Mouse (Mus musculus) midbrain, postnatal 0 days (tissue): ENCODE data around the gene Igfbp2. TPM values are rescaled to one million over a fixed set of nuclear protein-coding genes. Genes with fewer than 3 reads are reported as not detected.
A peak's percentile ranks its signal among the peaks of the same experiment; 100 is the strongest.

ENCODE experiments used
- ATAC-seq: fragments of 200-750 bp; cut with Nextera tagmentation; 2 replicates; pipeline ENCODE4 v1.8.0; 2017; ENCODE audit warnings: moderate number of reproducible peaks, mild to moderate bottlenecking, moderate TSS enrichment, moderate library complexity; ENCODE audit not compliant: low FRiP score
- DNase-seq: peaks from one replicate; pipeline ENCODE4 v3.0.0-alpha.2; 2015; ENCODE audit warnings: low spot score
- H3K27ac ChIP-seq: fragments of 300-500 bp; sonication (generic); 2 replicates; pipeline ENCODE4 v1.5.1; 2014; ENCODE audit warnings: low read depth, mild to moderate bottlenecking, low read length, mixed read lengths
- H3K27me3 ChIP-seq: fragments of 300-500 bp; sonication (generic); 2 replicates; pipeline ENCODE4 v1.6.1; 2014; ENCODE audit warnings: low read length, control low read depth, mixed read lengths; ENCODE audit not compliant: insufficient read depth
- H3K36me3 ChIP-seq: fragments of 300-500 bp; sonication (generic); 2 replicates; pipeline ENCODE4 v1.6.1; 2014; ENCODE audit warnings: low read length, control low read depth, mixed read lengths; ENCODE audit not compliant: insufficient read depth
- H3K4me1 ChIP-seq: fragments of 300-500 bp; sonication (generic); 2 replicates; pipeline ENCODE4 v1.6.1; 2014; ENCODE audit warnings: mild to moderate bottlenecking, control low read depth, antibody characterized with exemption, low read length, mixed read lengths; ENCODE audit not compliant: insufficient read depth
- H3K4me2 ChIP-seq: fragments of 300-500 bp; sonication (generic); 2 replicates; pipeline ENCODE4 v1.6.1; 2014; ENCODE audit warnings: low read depth, mild to moderate bottlenecking, low read length, mixed read lengths; ENCODE audit not compliant: poor library complexity, severe bottlenecking
- H3K4me3 ChIP-seq: fragments of 300-500 bp; sonication (generic); 2 replicates; pipeline ENCODE4 v1.5.1; 2014; ENCODE audit warnings: low read depth, mild to moderate bottlenecking, low read length, moderate library complexity
- H3K9ac ChIP-seq: fragments of 300-500 bp; sonication (generic); replicated peaks from 2 replicates; pipeline ENCODE4 v1.6.1; 2014; ENCODE audit warnings: mild to moderate bottlenecking, low read length, moderate library complexity, mixed read lengths; ENCODE audit not compliant: poor library complexity, severe bottlenecking
- H3K9me3 ChIP-seq: fragments of 300-500 bp; sonication (generic); 2 replicates; pipeline ENCODE4 v1.6.1; 2016; ENCODE audit warnings: low read length, control low read depth
- CTCF ChIP-seq: IDR thresholded peaks from 2 replicates; pipeline ENCODE4 v1.5.1; 2016; ENCODE audit warnings: antibody characterized with exemption, mild to moderate bottlenecking
- WGBS: fragments of 180-500 bp; shearing (Covaris S2); extraction: QIAGEN DNeasy Blood & Tissue Kit; methylation state at CpG from one replicate; pipeline ENCODE4 v1.1.7; 2014; 5-methylcytosine and 5-hydroxymethylcytosine counted together
- polyA plus RNA-seq: library from polyadenylated mRNA; unstranded; fragments of >200 nt; fragmentation: Nextera tagmentation; extraction: Ambion mirVana; gene quantifications from 2 replicates; pipeline ENCODE4 v1.2.1, GENCODE M21; 2015
- total RNA-seq: library from RNA; depleted of rRNA; stranded (reverse); fragments of >200 nt; gene quantifications from 2 replicates; pipeline ENCODE4 v1.2.3, GENCODE M21; 2014

Igfbp2 gene
- total and polyA plus RNA-seq, 2 experiments from 2014 or later = 272 to 450 TPM

GRCm38 (mm10) chr1:72822893-72823292 lies 1.4 kb upstream of the Igfbp2 start:
- Histone ChIP-seq H3K27ac (no peak overlapping the region), H3K27me3 (no peaks in the 10 kb centered on the region), H3K4me3 (no peak overlapping the region), H3K9ac (no peak overlapping the region), H3K4me2 (no peak overlapping the region), H3K4me1 (peaks cover 9% of the 10 kb centered on the region; the same call in 1 of the 2 replicates), H3K9me3 (no peaks in the 10 kb centered on the region), H3K36me3 (no peaks in the 10 kb centered on the region)
- ATAC-seq = no peak
- no peak for TF ChIP-seq CTCF
- 72% methylated on average over 10 of the region's 10 CpGs for WGBS
- DNase-seq = no peak

GRCm38 (mm10) chr1:72824707-72825101 lies 401 bp downstream of the Igfbp2 start:
- Histone ChIP-seq H3K27me3 (no peaks in the 10 kb centered on the region), H3K36me3 (no peaks in the 10 kb centered on the region), H3K4me2 (peak overlapping the region; percentile 96), H3K27ac (peak overlapping the region; percentile 47), H3K4me1 (peaks cover 12% of the 10 kb centered on the region; the same call in 1 of the 2 replicates), H3K9ac (peak overlapping the region; percentile 74), H3K9me3 (no peaks in the 10 kb centered on the region), H3K4me3 (peak overlapping the region; percentile 72)
- peak; percentile 58; the same call in 1 of the 2 replicates for ATAC-seq
- under 1% methylated on average over 37 of the region's 37 CpGs for WGBS
- no peak for TF ChIP-seq CTCF
- DNase-seq = no peak

- no peaks in the 10 kb centered on the region for H3K27me3 ChIP-seq
- H3K4me3 ChIP-seq = peak overlapping the region; percentile 72
- no peaks in the 10 kb centered on the region for H3K36me3 ChIP-seq
- no peak for DNase-seq
- H3K9me3 ChIP-seq = no peaks in the 10 kb centered on the region
- TF ChIP-seq CTCF = no peak
- ATAC-seq = no peak
- peaks cover 12% of the 10 kb centered on the region; the same call in 1 of the 2 replicates for H3K4me1 ChIP-seq
- WGBS = under 1% methylated on average over 20 of the region's 20 CpGs
- peak overlapping the region; percentile 96 for H3K4me2 ChIP-seq
- H3K27ac ChIP-seq = no peak overlapping the region
- H3K9ac ChIP-seq = peak overlapping the region; percentile 74
Observed at GRCm38 (mm10) chr1:72825286-72825685, 983 bp downstream of the Igfbp2 start.

- Histone ChIP-seq H3K4me2 (peak overlapping the region; percentile 96), H3K9me3 (no peaks in the 10 kb centered on the region), H3K27ac (no peak overlapping the region), H3K4me3 (peak overlapping the region; percentile 72), H3K9ac (peak overlapping the region; percentile 74; the same call in 1 of the 2 replicates), H3K4me1 (peaks cover 12% of the 10 kb centered on the region; the same call in 1 of the 2 replicates), H3K36me3 (no peaks in the 10 kb centered on the region), H3K27me3 (no peaks in the 10 kb centered on the region)
- DNase-seq (no peak), ATAC-seq (no peak)
- 7% methylated on average over 4 of the region's 4 CpGs for WGBS
- no peak for TF ChIP-seq CTCF
Observed at GRCm38 (mm10) chr1:72825921-72826320, 1.6 kb downstream of the Igfbp2 start.

GRCm38 (mm10) chr1:72826446-72826845 lies 2.1 kb downstream of the Igfbp2 start:
- Histone ChIP-seq H3K9me3 (no peaks in the 10 kb centered on the region), H3K4me2 (peak overlapping the region; percentile 96), H3K9ac (peak overlapping the region; percentile 74), H3K36me3 (no peaks in the 10 kb centered on the region), H3K4me3 (peak overlapping the region; percentile 72), H3K27me3 (no peaks in the 10 kb centered on the region), H3K4me1 (peaks cover 12% of the 10 kb centered on the region; the same call in 1 of the 2 replicates), H3K27ac (peak overlapping the region; percentile 59; the same call in 1 of the 2 replicates)
- no peak for TF ChIP-seq CTCF
- no peak for ATAC-seq
- no peak for DNase-seq
- WGBS = 4% methylated on average over 6 of the region's 6 CpGs

GRCm38 (mm10) chr1:72826931-72827330 lies 2.6 kb downstream of the Igfbp2 start:
- peak overlapping the region; percentile 59; the same call in 1 of the 2 replicates for H3K27ac ChIP-seq
- H3K4me3 ChIP-seq = peak overlapping the region; percentile 72
- DNase-seq (no peak), ATAC-seq (no peak)
- WGBS = 3% methylated on average over 7 of the region's 7 CpGs
- H3K4me1 ChIP-seq = peaks cover 12% of the 10 kb centered on the region; the same call in 1 of the 2 replicates
- no peaks in the 10 kb centered on the region for H3K27me3 ChIP-seq
- peak overlapping the region; percentile 96 for H3K4me2 ChIP-seq
- peak overlapping the region; percentile 74 for H3K9ac ChIP-seq
- H3K36me3 ChIP-seq = no peaks in the 10 kb centered on the region
- no peak for TF ChIP-seq CTCF
- H3K9me3 ChIP-seq = no peaks in the 10 kb centered on the region
